Mouse (Mus musculus) urinary bladder, postnatal 4 days (tissue): Measurements from ENCODE around the gene Podxl2.

Experiments
- DNase-seq, 2 experiments: peaks; one replicate each; pipeline ENCODE4 v3.0.0; 2021 to 2022; ENCODE audit warnings: low spot score in 2 of 2

Podxl2 gene

DNA sequence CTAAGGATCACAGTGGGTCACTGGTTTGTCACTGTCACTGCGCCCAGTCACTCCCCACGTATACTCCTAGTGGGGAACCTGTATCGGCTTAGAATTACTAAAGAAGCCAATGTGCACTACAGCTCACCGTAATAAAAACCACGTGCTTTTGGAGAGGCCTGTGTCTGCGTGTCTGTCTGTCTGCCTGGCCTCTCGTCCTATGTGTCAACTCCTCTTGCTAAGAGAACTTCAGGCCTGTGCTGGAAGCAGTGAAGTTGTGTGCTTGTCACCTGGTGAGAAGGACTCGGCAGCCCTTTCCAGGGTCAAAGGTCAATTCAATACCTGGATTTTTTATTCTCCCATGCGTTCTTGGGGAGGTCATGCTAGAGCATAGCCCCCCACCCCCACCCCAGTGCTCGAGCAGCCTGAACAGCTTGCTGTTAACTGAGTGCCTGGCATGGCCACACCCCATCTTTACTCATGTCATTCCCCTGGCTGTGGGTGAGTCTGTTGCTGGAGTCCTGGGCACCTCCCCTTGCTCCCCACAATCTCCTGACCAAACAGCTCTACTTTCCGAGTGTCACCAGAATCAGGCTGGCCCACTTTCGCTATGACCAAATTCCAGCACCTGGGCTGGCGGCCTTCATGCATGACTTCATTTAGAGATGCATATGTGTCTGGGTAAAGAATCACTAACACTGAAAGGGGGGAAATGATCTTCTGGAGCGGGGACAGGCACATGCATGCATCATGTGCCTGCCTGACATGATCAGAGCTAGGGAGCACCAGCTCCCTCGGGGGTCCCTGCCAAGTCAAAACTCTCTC lies 46.4 kb downstream of the Podxl2 start:
- no peak for DNase-seq

DNA sequence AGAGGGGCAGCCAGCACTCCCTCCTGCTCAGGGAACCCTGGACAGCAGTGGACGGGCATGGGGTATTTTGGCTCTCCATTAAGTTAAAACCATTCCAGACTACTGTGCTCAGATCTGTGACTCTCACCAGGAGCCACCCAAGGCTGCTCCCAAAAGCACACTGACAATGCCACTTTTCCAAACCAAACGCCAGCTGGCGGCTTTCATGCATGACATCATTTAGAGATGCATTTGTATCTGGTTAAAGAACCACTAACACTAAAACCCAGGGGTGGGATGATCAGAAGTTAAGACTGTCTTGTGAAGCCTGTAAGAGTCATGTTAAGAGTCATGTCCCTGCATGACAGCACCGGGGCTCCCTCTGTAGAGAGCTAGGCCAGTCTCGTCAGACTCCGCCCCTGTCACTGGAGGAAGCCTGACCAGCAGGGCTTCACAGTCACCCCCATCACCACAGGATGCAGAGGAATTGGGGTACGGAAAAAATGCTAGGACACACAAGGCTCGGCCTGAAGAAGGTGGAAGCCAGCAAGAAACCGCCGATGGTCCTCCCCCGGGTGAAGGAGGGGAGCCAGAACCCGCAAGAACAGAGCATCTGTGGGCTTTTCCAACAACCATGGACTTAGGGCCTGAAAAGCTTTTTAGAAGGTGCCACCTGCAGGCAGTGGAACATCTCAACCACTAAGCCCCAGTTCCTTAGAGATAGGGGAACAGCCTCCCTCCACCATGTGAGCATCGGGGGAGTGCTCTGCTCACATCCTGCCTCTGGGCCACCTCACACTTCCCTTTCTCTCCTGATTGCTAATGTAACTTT lies 47.2 kb downstream of the Podxl2 start:
- no peak for DNase-seq

DNA sequence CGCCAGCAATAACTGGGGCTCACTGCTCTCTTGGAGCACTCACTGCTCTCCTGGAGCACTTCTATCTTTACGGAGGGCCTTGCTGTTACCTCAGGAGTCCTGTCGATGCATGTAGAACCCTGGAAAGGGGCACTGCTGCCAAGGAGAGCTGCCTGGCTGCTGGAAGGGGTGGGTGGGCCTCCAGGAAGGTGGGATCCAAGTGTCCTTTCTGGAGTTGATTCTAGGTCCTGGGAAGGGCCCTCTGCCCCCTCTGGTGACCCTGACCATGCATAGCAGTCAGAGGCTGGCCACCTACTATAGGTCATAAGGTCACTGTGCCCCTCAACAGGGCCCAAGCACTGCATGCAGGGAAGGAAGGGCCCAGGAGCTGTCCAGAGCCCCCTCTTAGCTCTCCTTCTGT lies 47.9 kb downstream of the Podxl2 start:
- no peak for DNase-seq

DNA sequence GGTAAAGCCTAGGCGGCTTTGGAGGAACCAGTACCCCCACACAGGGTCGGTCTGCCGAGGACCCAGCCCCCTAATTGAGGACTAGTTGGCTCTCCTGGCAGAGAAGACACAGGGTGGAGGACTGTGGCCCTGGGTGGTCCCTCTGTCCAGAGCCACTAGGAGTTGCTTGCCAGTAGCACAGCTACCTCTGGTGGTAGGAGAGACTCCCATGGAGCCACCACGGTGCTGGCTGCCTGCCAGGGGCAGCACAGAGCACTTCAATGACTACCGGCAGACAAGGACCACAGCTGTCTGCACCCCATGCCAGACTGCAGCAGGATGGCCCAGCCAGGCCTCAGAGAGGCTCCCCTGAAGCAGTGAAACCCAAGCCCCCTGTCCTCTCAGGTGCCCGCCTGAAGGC lies 48.3 kb downstream of the Podxl2 start:
- peak; percentile 61 to 67 for DNase-seq

DNA sequence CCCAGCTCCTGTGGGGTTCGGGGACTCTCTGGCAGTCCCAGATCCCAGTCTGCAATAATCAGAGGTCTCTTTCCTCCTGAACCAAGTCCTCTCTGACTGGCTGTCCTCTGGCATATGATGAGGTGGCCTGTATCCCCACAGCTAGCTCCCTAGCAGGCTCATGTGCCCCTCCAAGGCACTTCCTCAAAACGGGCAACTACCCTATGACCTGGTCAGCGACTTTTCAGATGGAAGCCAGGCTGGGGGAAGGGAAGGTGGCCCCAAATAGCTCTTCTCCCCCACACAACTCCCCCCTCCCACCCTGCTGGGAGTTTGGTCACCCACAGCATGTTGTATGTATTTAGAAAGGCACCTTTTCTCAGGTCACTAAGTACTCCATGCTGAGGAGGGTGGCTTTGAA lies 48.8 kb downstream of the Podxl2 start:
- DNase-seq: no peak

DNA sequence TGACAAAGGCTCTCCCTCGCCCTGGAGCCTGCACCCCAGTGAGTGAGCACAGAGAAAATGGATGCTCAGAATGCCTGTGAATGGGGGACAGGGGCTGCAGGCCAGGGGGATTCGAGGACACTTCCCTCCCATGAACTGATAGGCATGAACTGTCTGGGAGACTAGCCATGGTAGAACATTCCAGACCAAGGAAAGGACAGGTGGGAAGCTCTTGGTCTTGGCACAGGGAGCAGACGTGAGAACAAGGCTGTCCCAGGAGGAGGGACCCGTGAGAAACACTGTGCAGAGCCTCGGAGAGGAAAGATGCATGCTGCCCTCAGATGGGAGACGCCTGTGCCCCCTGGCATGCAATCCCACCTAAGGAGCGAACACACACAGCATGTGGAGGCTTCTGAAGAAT lies 50.7 kb downstream of the Podxl2 start:
- DNase-seq: no peak

DNA sequence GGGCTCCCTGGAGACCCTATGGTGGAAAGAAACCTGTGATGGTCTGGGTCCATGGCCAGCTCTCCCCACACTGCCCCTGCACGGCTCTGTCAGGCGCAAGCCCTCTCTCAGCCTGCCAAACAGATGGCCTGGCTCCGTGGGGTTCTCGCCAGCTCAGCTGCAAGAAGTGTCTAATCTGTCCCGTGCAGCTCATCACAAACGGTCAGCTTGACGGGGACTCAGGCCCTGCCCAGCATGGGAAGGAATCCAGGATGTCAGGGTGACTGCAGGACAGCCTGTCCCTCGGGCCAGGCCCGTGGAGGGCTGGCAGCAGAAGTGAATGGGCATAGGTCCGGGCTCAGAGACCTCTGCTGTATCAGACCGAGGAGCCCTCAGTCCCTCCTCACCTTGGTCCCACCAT lies 52.9 kb downstream of the Podxl2 start:
- DNase-seq: no peak

DNA sequence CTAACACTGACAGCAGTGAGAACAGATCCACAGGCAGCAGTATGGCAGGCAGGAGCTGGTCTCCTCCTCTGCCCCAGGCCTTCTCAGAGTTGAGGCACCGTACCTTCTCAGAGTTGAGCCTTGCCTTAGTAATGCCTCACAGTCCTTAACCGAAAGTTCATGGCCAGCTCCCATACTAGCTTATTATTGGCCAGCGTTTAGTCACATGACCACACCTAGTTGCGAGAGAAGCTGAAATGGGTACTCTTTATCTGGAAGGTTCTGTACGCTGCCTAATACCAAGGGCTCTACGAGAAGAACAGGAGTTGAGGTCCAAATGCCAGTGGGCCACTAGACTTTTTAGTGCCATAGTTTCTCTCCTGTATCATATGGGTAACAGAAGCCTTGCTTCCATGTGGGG lies 53.5 kb downstream of the Podxl2 start:
- DNase-seq: no peak

DNA sequence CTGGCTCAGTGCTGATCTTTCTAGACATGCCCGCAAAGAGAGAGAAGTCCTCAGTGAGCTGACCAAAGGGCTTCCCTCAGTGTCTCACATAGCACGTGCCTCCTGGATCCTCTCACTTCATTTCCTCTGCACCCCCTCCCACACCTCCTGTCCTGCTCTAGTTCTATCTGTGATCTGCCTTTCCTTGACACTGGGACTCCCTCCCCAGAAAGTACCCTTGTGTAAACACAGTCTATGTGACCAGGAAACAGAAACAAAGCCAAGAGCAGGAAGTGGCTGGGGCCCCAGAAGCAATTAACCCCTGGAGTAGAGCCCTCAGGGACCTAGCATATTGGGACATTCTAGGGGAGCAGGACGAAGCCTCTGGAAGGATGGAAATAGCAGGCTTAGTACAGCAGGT lies 54.0 kb downstream of the Podxl2 start:
- DNase-seq: no peak

DNA sequence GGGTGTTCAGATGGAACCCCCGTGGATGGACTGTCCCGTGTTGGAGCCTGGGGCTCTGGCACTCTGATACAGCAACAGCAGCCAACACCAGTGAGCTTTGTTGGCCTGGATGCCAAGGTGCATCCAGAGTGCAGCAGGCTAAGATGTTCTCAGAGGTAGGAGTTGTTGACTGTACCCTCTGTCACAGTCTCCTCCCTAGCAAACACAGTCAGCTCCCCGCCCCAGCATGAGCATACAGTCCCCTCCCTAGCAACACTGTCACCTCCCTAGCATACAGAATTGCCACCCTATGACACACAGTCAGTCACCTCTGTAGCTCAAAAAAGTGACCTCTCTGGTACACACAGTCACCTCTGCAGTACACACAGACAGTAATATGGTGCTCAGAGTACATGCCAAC lies 57.9 kb downstream of the Podxl2 start:
- DNase-seq: no peak

DNA sequence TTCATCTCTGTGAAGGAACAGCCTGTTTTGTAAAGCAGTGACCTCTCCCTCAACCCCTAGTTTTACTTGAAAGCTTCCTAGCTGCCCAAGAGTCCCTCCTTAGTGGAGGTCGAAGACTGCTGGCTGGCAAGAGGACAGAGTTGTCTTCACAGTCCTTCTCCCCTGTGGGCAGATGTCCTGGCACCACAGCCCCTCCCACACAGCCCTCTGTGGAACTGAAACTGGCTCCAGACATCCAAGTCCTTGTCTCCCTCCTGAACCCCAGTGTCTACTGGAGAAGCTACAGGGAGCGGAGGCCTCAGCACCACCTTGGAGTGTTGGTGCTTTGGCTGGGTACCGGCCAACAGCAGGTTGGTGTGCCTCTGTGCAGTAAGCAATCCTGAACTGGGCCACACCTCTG lies 59.4 kb downstream of the Podxl2 start:
- no peak for DNase-seq

DNA sequence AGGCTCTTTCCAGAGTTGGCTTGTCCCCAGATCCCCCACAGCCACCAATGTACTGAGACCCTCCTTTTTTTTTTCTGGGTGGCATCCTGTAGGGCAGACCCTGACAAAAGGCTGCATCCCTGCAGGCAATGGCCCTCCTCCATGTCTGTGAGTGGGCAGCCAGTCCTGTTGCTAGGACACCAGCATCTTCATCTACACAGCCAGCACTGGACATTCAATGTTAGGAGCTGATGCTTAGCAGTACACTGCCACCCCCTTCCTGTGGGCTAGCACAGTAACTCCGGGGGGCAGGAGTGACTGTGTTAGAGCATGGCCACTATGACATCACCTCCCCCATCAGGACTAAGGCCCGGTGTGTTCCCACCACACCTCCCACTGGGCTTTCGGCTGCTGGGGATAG lies 59.8 kb downstream of the Podxl2 start:
- DNase-seq: no peak

DNA sequence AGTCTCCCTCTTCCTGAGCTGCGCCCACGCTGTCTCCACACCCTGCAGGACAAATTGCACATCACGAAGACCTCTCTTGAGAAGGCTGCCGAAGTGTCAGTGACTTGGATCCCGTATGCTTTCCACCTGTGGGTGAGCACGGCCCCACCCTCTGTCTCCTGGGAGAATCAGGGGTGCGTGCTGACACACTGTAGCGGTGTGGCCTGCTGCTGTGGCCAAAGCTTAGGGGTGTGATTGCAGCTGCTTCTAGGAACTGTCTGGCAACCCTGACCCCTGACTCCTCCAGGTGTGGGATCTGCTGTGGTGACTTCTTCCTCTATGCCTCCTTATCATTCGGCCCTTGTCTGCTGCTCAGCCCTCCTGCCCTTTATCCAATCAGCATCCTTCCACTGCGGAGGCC lies 61.0 kb downstream of the Podxl2 start:
- DNase-seq: no peak

DNA sequence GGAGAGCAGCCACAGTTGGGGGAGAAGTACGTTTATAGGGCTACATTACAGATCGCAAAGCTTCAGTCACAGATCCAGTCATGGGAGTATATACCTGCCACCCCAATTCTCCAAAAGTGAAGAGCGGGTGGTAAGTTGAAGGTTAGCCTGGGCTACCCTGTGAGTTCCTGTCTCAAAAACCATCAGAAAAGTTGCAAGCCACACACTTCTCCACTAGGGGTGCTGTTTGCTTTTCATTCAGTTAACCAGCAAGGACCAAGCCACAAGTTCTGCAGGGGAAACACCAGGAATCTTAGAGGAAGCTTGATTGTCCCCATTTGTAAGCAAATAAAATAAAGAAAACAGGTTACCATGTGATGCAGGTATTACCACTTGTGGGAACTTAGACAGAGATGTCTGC lies 62.0 kb downstream of the Podxl2 start:
- no peak for DNase-seq

DNA sequence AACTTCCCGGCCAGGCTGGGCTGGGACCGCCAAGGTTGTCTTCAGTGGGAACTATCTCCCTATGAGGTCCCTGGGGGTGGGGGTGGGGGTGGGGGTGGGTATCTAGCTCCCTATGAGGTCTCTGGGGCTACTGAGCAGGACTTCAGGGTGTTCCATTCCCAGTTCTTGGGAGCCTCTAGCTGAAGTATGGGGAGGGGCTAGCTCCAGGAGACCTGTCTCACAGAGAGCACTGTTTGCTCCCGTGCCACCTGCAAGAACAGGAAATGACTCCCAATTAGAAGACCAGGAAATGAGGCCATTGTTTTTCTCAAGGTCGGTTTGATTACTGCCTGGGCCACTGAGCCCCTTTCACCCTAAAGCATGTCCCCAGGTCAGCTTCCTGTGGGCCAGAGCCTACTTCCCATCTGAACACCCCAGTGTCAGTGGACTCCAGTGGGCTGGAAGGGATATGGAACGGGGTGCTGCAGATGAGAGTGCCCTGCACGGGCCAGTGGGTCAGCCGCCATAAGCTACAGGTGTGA lies 62.9 kb downstream of the Podxl2 start:
- no peak for DNase-seq

DNA sequence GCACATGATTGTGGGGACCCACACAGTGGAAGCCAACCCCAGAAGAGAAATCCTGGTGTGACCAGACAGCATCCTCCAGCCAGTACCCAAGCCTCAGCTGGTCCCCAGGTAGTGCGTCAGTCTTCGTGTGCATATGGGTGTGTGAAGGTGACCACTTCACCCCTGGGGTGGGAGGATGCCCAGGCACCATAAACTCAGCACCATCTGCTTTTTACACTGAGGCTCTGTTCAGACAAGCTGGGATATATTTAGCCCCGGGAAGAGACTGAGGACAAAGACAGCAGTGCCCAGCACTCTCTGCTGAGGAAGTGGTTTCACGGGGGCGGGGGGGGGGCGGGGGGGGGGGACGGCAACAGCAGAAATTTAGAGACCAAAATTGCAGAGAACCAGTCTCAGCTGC lies 63.4 kb downstream of the Podxl2 start:
- DNase-seq: no peak

DNA sequence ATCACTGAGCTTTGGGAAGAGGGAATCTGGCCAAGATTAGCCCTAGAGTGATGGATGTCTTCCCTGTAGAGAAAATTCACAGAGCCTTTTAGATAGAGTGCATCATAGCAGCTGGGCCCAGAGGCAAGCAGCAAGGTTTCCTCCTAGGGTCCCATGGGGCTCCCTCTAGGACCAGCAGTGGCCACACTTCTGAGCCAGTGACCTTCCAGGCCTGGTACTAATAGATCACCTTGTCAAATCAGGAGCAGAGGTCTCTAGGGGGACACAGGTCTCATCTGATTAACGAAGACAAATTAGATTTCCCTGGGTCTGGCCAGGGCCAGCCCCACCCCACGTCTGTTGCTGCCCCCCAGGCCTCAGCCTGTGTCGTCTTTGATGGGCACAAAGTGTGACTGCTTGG lies 64.6 kb downstream of the Podxl2 start:
- no peak for DNase-seq

DNA sequence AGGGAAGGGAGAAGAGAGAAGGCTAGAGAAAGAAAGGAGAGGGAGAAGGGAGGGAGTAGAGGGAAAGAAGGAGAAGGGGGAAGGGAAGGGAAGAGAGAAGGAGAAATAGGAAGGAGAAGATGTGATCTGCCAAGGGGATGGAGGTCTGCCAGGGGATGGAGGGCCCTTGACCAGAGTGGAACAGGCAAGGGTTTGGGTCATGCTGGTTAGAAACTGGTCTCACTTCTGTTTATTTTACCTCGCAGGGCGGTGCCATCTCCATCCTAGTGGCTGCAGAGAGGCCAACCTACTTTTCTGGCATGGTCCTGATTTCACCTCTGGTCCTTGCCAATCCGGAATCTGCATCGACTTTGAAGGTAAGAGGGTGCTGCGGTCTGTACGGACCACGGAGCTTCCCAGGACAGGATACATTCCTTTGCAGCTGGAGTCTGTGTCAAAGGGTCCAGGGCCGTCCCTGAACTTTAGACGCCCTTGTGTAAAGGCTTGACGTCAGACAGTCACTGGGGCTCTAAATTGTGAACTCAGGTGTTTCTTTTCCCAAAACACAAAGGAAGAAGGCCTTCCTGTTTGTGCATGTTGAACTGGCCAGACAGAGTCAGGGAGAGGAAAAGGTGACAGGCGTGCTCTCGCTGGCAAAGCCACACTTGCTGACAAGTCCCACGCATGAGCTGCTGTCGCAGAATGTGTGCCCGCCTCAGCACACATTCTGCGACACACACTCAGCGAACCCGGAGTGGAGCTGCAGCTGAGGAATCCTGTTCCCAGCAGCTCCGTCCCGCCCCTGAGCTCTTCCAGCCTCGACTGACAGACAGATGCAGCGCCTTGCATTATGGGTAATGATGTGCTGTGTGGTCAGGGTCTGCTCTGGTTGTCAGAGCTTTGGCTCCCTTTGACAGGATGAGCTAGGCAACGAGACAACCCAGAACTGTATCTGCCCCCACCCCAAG lies 65.5 kb downstream of the Podxl2 start:
- DNase-seq: no peak

DNA sequence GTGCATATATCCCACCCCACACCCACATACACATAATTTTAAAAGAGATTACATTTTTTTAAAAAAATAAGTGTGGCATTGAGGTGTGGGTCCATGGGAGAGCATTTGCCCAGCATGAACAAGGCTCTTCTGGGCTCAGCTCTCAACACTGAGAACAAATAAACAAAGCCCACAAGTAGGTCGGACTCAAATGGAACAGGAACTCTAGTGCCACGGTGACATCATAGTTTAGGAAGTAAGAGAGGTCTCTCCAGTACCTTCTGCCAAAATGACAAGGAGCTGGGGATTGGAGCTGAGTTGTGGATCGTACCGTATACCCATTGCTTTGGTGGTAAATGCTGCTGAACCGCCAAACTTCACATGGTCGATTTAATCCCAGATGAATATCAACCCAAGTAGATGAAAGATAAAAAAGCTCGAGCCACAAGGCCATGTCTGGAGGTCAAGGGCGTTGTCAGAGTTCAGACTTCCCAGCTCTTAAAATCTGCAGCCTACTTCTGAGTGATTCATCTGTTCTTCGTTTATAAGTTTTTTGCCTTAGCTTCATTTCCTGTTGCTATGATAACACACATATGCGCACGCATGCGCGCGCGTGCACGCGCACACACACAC lies 69.8 kb downstream of the Podxl2 start:
- DNase-seq: no peak

DNA sequence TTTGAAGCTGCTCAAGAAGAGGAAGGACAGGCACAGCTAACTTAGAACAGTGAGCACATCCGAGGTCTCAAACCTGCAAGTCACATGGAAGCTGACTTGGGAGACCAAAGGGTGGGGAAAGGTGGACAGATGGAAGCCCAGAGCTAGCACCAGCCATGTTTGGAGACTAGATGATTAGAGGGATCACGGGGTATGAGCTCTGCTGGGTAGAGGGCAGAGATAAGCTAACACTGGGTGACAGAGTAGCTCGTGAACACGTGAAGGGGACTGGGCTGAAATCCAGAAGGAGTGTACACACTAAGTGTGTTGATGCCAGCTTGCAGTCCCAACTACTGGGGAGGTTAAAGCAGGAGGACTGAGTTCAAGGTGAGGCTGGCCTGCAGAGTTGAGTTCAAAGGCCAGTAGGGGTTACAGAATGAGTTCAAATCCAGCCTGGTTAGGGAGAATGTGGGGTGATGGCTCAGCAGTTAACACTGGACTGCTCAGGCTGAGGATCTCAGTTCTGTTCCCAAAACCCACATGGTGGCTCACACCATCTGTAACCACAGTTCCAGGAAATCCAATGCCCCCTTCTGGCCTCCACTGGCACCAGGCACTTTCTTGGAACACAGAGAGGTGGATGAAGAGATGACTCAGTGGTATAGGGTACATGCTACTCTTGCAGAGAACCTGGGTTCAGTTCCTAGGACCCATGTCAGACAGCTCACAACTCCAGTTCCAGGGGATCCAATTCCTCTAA lies 70.7 kb downstream of the Podxl2 start:
- DNase-seq: no peak

DNA sequence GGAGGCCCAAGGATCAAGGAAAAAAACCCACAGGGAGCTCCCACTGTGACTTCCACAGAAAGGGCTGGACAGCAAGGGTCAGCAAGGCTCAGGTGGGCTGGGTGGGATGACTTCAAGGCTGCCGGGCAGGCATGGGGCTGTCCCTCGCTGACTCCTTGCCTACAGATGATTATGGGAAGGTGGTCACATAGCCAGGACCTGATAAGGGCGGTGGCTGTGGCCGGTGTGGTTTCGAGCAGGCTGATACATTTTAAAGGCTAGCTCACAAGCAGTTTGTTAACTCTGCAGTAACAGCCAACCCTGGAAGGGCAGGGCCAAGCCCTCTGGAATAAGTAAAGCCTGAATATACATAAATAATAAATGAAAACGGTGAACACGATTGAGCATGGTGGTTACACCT lies 71.8 kb downstream of the Podxl2 start:
- no peak for DNase-seq
